Mouse (Mus musculus) frontal cortex, postnatal 14 days (tissue): Measurements from ENCODE around the gene Egfem1.

Source experiments
- DNase-seq, 2 experiments: peaks; one replicate each; pipeline ENCODE4 v3.0.0; 2022; ENCODE audit warnings: low spot score in 2 of 2

Egfem1 gene

GRCm38 (mm10) chr3:29582749-29583148, 500.9 kb downstream of the Egfem1 start:
- DNase-seq, result no peak

GRCm38 (mm10) chr3:29602140-29602539, 520.3 kb downstream of the Egfem1 start:
- no peak for DNase-seq

GRCm38 (mm10) chr3:29608713-29609112, 526.9 kb downstream of the Egfem1 start:
- DNase-seq, result no peak

- DNase-seq, result no peak
These were observed 527.4 kb downstream of the Egfem1 start for GRCm38 (mm10) chr3:29609174-29609573.

GRCm38 (mm10) chr3:29619586-29619985, 537.8 kb downstream of the Egfem1 start:
- DNase-seq, result no peak

GRCm38 (mm10) chr3:29639819-29640218, 558.0 kb downstream of the Egfem1 start:
- no peak for DNase-seq

- no peak for DNase-seq
These were observed 585.0 kb downstream of the Egfem1 start for GRCm38 (mm10) chr3:29666796-29667195.

- no peak for DNase-seq
These were observed 607.8 kb downstream of the Egfem1 start for GRCm38 (mm10) chr3:29689367-29690285.

- no peak for DNase-seq
These were observed 619.3 kb downstream of the Egfem1 start for GRCm38 (mm10) chr3:29701126-29701525.

- DNase-seq, result no peak
These were observed 625.0 kb downstream of the Egfem1 start for GRCm38 (mm10) chr3:29706816-29707215.

GRCm38 (mm10) chr3:29707467-29707866, 625.6 kb downstream of the Egfem1 start:
- no peak for DNase-seq

- DNase-seq, result no peak
These were observed 644.6 kb downstream of the Egfem1 start for GRCm38 (mm10) chr3:29726376-29726967.

GRCm38 (mm10) chr3:29730062-29730760, 648.4 kb downstream of the Egfem1 start:
- peak; percentile 11 to 50 for DNase-seq

GRCm38 (mm10) chr3:29731509-29731908, 649.7 kb downstream of the Egfem1 start:
- no peak for DNase-seq

- DNase-seq, result no peak
These were observed 650.8 kb downstream of the Egfem1 start for GRCm38 (mm10) chr3:29732626-29733025.

- no peak for DNase-seq
These were observed 652.4 kb downstream of the Egfem1 start for GRCm38 (mm10) chr3:29734251-29734650.

- no peak for DNase-seq
These were observed 657.5 kb downstream of the Egfem1 start for GRCm38 (mm10) chr3:29739292-29739691.
